Mouse (Mus musculus) C3H10T1/2 (cell line): ENCODE data around the gene Rpap3. TPM values are rescaled to one million over a fixed set of nuclear protein-coding genes. Genes with fewer than 3 reads are reported as not detected.

Experiments
- polyA plus RNA-seq, 2 experiments: library from polyadenylated mRNA; unstranded; fragments of >200 nt; fragmentation: generic; extraction: Trizol; gene quantifications; one replicate each; pipeline ENCODE4 v1.2.1; 2012; ENCODE audit warnings: missing spikeins in 2 of 2

Gene Rpap3
- 10 to 100 TPM in 1 of 2 experiments, 1 to 10 TPM in 1; 3.1 to 12.0 TPM for polyA plus RNA-seq

GRCm38 (mm10) chr15:97705211-97706050, at the start of gene Rpap3:
Rpap3 (minus strand) TSS chr15:97705825.

GRCm38 (mm10) chr15:97731111-97731510, 25.5 kb upstream of the Rpap3 start, which contains the start of gene Endou:
Endou (minus strand) TSS chr15:97731339.

Other genes with a start within 250 kb of the Rpap3 start
- under 1 TPM; 0.01 to 0.22 TPM for gene Endou, start 25.5 kb upstream of the Rpap3 start, polyA plus RNA-seq
- gene Rapgef3, start 62.1 kb upstream of the Rpap3 start, polyA plus RNA-seq, result 10 to 100 TPM in 1 of 2 experiments, 1 to 10 TPM in 1; 3.0 to 11.6 TPM
- gene Slc48a1, start 72.7 kb upstream of the Rpap3 start, polyA plus RNA-seq, result 100 to 1,000 TPM in 1 of 2 experiments, 10 to 100 TPM in 1; 93.3 to 136 TPM
- gene Hdac7, start 138.7 kb upstream of the Rpap3 start, polyA plus RNA-seq, result 10 to 100 TPM; 64.5 to 86.6 TPM
- 10 to 100 TPM in 1 of 2 experiments, 1 to 10 TPM in 1; 3.6 to 18.0 TPM for gene Vdr, start 204.8 kb upstream of the Rpap3 start, polyA plus RNA-seq